Mouse (Mus musculus): Measurements from ENCODE around the gene Mtmr14.

GRCm38 (mm10) chr6:113266996-113267655 is 29.5 kb downstream of the Mtmr14 start:
- TF ChIP-seq CTCF (IDR thresholded peaks at IDR 0.05; ENCODE audit: borderline replicate concordance, control insufficient read depth, extremely low read depth, insufficient read depth, low read length, poor library complexity) (no peak), POLR2A (IDR thresholded peaks at IDR 0.05; ENCODE audit: control insufficient read depth, extremely low read depth, insufficient read depth, low read length, poor library complexity) (no peak)

Measured in thymus, adult 2 months (tissue).